Mouse (Mus musculus) bone marrow, adult 2 months (tissue): ENCODE results near the gene Nol9. TPM values are rescaled to one million over a fixed set of nuclear protein-coding genes. Genes with fewer than 3 reads are reported as not detected.

ENCODE experiments used
- H3K27ac ChIP-seq: fragments of 200-500 bp; 2 replicates; pipeline ENCODE4 v1.5.1; 2012; ENCODE audit warnings: low read depth, mild to moderate bottlenecking, control low read depth, inconsistent platforms, low read length; ENCODE audit not compliant: control insufficient read depth, poor library complexity, insufficient read depth
- H3K4me1 ChIP-seq: fragments of 200-500 bp; 2 replicates; pipeline ENCODE4 v1.6.1; 2011; ENCODE audit warnings: low read length; ENCODE audit not compliant: control insufficient read depth, insufficient read depth
- H3K4me3 ChIP-seq: fragments of 200-500 bp; replicated peaks from 2 replicates; pipeline ENCODE3; 2011; ENCODE audit warnings: mild to moderate bottlenecking, low read depth, low read length, control low read depth; ENCODE audit not compliant: control insufficient read depth
- CTCF ChIP-seq: fragments of 200-500 bp; IDR thresholded peaks from 2 replicates; pipeline ENCODE4 v1.5.1; 2011; ENCODE audit warnings: low read length, control low read depth; ENCODE audit not compliant: control insufficient read depth, insufficient read depth
- POLR2A ChIP-seq: fragments of 200-500 bp; IDR thresholded peaks from 2 replicates; pipeline ENCODE4 v1.6.1; 2011; ENCODE audit warnings: low read depth, mild to moderate bottlenecking, control low read depth, low read length, borderline replicate concordance; ENCODE audit not compliant: control insufficient read depth
- whole genome bisulfite sequencing: fragments of 180-500 bp; shearing (Covaris S2); methylation state at CpG from one replicate; pipeline ENCODE4 v1.1.7; 2018; 5-methylcytosine and 5-hydroxymethylcytosine counted together
- polyA plus RNA-seq: library from polyadenylated mRNA; stranded (reverse); fragments of >200 nt; gene quantifications from 2 replicates; pipeline ENCODE4 v1.2.4, GENCODE M21; 2011; ENCODE audit warnings: low replicate concordance; ENCODE audit not compliant: missing spikeins, insufficient read depth, insufficient read length

Nol9 gene
- 8.1 and 11.9 TPM in 2 replicates for polyA plus RNA-seq

DNA sequence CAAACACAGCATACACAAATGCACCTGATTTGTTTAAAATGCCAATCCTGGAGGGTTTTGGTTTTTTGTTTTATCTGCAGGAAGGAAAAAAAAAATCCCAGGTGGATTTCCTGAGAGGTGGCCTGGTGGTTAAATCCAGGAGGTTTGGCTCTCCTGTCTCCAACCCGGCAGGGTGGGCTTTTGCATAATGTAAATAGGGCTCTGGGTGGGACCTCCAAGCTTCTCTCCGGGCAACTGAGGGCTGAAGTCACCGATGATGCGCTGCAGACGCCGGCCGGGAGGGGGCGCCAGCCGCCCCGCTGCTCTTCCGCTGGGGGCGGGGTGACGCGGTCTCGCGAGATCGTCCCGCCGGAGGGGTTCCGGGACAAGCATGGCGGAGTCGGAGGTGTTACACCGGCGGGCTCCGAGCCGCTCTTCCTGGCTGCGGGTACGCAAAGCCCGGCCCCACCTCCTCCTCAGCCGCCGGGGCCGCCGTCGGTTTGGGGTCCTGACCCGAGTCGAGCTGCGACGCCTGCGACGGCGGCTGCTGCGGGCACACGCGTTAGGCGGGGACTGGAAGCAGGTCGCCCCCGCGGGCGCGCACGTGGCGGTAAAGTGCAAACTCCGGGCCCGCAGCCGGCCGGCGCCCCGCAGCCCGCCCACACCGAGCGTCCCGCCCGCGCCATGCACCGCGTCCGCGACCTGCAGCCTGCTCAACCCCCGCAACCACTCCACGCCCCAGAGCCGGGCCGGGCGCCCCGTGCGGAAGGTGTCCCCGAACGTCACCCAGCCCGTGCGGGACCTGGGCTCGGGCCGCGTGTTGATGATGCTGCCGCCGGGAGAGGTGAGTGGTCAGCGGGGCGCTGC is at the start of gene Nol9:
Nol9 (plus strand) TSS at position 337 of the 846 bp plus-strand sequence.
- under 1% methylated on average over 86 of the region's 86 CpGs for WGBS
- H3K4me1 ChIP-seq = peaks cover 3% of the 10 kb centered on the region; the same call in 1 of the 2 replicates
- peak within 1 kb of the TSS; percentile 49; the same call in 1 of the 2 replicates for H3K27ac ChIP-seq
- H3K4me3 ChIP-seq = peak within 1 kb of the TSS; percentile 86
- TF ChIP-seq POLR2A (peak; percentile 73; the same call in 1 of the 2 replicates), CTCF (peak; percentile 92)

DNA sequence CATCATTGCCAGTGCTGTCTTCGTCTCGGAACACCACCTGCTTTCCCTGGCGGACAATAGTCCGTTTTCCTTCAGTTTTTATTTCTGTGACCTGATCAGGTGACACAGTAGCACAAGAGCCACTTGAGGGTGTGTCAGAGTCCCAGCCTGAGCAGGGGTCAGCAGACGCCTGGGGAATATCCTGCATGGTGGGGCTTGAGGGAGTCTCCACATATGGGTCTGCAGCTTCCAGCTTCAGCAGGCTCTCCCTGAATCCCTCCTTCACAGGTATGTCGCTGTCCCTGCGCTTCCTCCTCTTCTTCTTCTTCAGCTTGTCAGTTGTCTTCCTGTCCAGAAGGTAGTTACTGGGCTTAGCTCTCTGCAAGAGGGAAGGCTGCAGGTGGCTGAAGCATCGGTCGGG is 47.0 kb upstream of the Nol9 start:
- Histone ChIP-seq H3K4me1 (no peaks in the 10 kb centered on the region; the same call in none of the 2 replicates), H3K27ac (no peak overlapping the region), H3K4me3 (no peak overlapping the region)
- no peak for TF ChIP-seq POLR2A
- no peak for TF ChIP-seq CTCF
- 88% methylated on average over 9 of the region's 9 CpGs for WGBS

DNA sequence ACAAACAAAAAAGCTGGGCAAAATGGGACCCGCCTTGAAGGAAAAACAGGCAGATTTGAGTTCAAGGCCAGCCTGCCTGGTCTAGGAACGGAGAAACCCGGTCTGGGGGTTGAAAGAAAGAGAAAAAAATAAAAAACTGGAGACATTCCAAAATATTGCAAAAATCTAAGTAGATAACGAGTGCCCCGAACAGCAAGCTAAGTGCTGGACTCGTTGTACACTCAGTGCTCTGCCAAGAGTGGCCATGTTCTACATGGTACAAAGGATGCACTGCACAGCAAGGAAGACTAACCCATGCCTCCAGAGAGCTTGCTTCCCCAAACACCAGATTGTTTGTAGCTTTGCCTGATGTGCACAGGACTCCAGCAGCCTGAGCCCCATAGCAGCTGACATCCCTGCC is 46.1 kb upstream of the Nol9 start:
- H3K4me1 ChIP-seq = no peaks in the 10 kb centered on the region; the same call in none of the 2 replicates
- TF ChIP-seq CTCF (no peak), POLR2A (no peak)
- 80% methylated on average over 6 of the region's 6 CpGs for WGBS
- no peak overlapping the region for H3K27ac ChIP-seq
- no peak overlapping the region for H3K4me3 ChIP-seq

DNA sequence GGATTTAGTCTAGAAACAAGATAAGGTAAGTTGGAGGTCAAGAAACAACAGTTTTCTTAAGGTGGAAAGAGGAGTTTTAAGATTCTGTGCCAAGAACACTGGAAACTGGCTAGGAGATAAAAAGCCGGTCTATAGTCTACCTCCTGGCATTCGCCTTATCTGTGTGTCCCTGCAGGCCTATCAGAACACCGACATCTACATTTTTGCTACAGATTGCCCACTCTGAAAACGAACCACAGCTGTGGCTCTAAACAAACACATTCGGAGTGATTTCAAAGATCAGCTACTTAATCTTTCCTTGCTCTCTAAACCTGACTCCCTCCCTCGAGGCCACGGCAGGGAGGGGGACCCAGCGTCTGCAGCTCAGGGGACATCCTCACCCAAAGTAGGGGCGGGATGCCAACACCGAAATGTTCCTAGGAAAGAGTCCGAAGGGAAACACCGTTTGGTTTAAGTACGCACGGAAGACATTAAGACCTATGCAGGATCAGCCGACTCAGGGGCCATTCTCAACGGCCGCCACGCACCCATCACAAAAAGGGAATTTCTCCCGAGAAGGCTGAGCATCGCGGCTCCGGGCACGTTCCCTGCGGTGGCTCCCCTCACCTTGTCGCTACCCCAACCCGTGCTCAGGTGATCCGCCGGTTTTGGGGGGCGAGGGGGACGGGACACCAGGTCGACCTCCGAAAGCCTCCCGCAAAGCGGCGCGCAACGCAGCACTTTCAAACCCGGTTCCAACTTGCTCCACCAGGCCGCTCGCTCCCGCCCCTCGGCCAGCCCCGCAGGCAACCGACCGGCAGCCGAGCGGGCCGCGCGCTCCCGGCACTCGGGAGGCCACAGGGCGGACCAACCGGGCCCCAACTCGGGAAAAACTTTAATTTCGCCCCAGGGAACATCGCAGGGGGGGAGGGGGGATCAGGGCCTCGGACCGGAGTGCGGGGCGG is 44.6 kb upstream of the Nol9 start:
- Histone ChIP-seq H3K4me3 (peak overlapping the region; percentile 38), H3K4me1 (no peaks in the 10 kb centered on the region; the same call in 1 of the 2 replicates), H3K27ac (no peak overlapping the region)
- 6% methylated on average over 60 of the region's 61 CpGs for WGBS
- TF ChIP-seq POLR2A (0 out of 2 replicates have a peak, but pooled peaks have one; percentile 15), CTCF (no peak)

DNA sequence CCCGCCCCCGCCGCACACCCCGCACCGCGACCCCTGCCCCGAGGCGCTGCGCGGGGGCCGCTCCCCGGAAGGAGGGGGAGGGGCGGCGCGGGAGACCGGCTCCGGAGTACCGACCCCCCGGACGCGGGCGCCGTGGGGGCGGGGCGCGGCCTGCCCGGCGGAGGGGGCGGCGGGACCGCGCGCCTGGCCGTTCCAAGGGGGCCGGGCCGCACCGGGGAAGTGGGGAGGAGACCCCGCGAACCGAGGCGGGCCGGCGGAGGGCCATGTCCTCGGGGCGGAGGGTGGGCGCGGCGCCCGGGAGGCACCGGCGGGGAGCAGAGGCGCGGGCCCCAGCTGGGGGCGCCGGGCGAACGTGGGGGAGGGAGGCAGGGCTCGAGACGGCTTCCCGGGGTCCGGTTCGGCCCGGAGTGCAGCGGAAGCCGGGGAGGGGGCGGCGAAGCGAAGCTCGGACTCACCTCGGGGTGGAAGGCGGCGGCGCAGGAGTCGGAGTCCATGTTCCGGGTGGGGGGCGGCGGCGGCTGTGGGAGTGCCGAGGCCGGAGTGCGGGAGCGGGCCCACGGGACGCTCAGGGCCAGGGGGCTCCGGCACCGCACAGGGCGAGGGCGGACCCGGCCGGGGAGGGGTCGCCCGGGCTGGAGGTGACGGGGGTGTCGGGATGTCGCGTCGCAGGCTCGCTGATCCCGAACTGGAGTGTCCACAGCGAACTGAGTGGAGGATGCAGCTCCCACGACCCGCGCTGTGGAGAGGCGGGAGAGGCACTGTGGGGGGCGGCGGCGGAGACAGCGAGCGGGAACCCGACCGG is 43.5 kb upstream of the Nol9 start:
- WGBS = 1% methylated on average over 93 of the region's 111 CpGs
- TF ChIP-seq CTCF (no peak), POLR2A (no peak)
- Histone ChIP-seq H3K27ac (peak overlapping the region; percentile 53; the same call in 1 of the 2 replicates), H3K4me1 (no peaks in the 10 kb centered on the region; the same call in 1 of the 2 replicates), H3K4me3 (peak overlapping the region; percentile 98)

DNA sequence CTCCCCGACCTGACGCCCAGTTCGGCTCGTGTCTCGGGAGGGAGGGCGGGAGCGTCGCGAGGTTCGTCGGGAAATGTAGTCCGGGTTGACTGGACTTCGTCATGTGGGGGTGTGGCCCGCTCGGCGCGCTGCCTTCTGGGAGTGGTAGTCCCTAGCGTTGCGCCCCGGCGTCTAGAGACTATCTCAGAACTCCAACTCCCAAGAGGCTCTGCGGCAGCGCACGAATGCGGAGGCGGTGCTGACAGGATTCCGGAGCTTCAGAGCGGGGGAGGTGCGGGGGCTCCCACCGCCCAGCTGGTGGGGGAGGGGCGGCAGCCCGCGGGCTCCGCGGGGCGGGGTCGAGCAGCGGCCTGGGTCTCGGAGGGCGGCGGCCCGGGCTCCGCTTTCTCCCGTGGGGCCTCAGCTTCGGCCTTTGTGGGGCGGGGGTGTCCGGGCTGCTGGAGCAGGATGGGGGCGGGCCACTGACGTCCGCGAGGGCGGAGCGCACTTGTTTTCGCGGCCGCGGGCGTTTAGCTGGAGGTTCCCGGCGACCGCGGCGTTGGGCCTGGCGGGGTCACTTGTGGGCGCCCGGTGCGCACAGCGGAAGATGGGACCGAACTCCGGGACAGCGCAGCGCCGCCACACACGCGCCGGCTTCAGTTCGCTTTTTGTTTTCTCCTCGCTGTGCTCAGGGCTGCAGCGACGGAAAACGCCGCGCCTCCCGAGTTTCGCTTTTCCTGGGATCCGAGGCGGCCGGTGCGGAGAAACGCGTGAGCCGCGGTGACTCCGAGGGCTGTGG is 42.8 kb upstream of the Nol9 start, which contains the start of gene Phf13:
Phf13 (minus strand) TSS at position 86 of the 778 bp plus-strand sequence.
- TF ChIP-seq POLR2A = peak; percentile 85; the same call in 1 of the 2 replicates
- no peak; the same call in 1 of the 2 replicates for TF ChIP-seq CTCF
- under 1% methylated on average over 94 of the region's 94 CpGs for WGBS
- Histone ChIP-seq H3K4me1 (no peaks in the 10 kb centered on the region; the same call in 1 of the 2 replicates), H3K4me3 (peak within 1 kb of the TSS; percentile 98), H3K27ac (peak within 1 kb of the TSS; percentile 93)

DNA sequence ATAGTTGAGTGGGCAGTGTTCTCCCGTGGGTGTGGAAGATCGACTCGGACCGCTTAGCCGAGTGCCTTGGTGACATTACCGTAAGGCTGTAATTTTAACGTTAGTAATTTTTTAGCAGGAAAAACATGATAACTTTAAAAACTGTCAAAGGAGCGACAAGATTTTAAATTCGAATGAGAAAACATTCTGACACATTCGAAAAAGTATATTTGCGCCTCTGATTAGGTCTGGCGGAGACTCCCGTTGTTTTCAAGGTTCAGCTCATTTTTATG is 42.2 kb upstream of the Nol9 start:
- WGBS = 2% methylated on average over 13 of the region's 13 CpGs
- TF ChIP-seq CTCF (no peak), POLR2A (no peak)
- H3K4me1 ChIP-seq = no peaks in the 10 kb centered on the region; the same call in 1 of the 2 replicates
- peak overlapping the region; percentile 95 for H3K4me3 ChIP-seq
- H3K27ac ChIP-seq = peak overlapping the region; percentile 93
